Mouse (Mus musculus) telencephalon, adult 2 months (tissue): ENCODE data around the gene Tex46.

Experiments used
- DNase-seq: peaks from one replicate; pipeline ENCODE4 v3.0.0-alpha.2; 2011; ENCODE audit warnings: low read depth, low spot score

Tex46 gene

DNA sequence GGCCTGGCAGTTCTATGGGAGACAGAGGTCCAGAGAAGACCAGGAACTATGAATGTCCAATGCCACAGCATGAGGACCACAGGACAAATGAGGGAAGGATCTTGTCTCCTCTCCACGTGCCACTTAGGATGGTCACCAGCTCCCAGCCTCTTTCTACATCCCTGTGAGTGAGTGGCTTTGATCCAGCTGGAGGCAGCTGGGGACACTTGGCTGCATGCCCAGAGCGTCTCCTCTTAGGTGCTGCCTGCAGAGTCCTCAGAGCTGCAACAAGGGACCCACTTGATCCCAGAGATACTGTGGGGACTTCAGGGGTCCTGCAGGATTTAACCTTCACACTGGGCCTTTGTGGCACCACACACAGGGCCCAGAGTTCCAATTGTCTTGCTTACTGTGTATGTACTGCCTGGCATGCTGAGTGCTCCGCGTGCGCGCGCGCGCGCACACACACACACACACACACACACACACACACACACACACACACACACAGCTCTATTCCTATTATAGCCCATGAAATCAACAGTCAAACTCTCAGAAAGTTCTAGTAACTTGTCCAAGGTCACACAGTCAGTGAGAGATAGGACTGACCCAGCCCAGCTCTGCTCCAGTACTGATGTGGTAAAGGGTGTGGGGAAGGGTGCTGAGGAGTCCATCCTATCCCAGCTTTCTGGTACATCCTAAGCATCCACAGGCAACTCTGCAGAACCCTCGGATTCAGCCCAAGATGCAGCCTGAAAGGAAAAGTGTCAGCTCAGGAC is 21.2 kb downstream of the Tex46 start:
- DNase-seq = no peak

DNA sequence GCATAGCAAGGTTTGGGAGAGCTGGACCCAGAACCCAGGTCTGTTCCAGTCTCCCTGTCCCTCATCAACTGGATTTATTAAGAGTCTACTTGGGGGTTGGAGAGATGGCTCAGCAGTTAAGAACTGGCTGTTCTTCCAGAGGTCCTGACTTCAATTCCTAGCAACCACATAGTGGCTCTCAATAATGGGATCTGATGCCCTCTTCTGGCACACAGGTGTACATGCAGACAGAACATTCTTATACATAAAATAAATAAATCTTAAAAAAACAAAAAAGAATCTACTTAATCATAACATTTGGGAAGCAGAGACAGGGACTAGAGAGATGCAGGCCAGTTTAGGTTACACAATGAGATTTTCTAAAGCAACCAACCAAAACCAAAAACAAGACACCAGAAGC is 25.8 kb downstream of the Tex46 start:
- DNase-seq = no peak

DNA sequence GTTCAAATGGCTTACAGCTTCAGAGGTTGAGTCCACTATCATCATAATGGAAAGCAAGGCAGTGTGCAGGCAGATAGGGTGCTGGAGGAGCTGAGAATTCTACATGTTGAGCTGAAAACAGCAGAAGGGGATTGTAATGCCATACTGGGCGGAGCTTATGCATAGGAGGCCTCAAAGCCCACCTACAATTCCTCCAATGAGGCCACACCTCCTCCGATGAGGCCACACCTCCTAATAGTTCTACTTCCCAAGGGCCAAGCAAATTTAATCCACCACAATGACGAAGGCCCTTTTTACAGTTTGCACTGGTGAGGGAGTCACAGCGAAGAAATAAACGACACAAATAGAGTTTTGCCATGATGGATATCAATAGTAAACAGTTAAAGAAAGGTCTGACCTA is 26.3 kb downstream of the Tex46 start:
- DNase-seq = no peak

DNA sequence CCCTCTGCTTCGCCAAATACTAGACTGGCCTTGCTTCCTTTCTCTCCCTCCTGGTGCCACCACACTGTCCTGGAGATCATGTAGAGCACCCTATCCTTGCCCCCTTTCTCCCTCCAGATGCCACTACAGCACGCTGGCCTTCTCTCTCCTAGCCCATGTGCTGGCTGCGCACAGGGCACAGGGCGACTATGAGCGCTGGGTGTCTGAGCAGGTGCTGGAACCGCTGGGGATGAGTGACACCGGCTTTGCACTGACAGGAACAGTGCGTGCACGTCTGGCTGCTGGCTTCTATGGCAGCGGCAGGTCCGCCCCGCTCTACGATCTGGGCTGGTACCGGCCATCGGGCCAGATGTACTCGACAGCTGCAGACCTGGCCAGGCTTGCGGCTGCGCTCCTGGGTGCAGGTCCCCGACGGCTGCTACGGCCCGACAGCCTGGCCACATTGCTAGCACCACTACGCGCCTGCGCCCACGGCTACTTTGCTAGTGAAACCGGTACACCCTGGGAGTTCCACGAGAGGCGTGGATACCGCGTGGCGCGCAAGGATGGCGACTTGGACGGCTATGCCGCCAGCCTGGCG is 26.8 kb downstream of the Tex46 start:
- no peak for DNase-seq

DNA sequence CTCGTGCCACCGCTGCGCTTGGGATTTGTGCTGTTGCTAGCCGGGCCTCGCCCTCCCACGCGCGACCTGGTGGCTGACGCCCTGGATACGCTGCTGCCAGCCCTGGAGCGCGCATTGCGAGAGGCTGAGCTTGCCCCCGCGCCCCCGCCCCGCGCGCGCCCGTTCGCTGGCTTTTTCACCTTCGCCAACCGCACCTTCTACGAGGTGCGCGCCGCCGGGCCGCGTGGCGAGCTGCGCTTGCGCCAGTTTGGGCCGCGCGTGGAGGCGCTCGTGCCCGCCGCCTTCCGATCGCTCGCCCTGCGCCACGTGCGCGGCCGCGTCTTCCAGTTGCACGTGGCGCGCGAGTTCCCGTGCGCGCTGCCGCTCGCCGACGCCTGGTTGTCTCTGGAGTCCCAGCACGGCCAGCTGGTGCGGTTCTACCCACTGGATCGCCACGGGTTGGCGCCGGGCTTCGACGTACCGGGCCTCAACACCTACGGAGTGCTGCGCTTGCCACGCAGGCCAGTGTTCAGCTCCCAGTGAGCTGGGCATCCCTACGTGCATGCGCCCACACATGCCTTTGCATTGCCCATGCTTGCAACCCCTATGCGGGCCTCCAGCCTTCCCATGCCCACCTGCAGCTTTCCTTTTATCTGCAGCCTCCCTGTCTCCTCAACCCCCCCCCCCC is 27.5 kb downstream of the Tex46 start:
- peak; percentile 59 for DNase-seq

DNA sequence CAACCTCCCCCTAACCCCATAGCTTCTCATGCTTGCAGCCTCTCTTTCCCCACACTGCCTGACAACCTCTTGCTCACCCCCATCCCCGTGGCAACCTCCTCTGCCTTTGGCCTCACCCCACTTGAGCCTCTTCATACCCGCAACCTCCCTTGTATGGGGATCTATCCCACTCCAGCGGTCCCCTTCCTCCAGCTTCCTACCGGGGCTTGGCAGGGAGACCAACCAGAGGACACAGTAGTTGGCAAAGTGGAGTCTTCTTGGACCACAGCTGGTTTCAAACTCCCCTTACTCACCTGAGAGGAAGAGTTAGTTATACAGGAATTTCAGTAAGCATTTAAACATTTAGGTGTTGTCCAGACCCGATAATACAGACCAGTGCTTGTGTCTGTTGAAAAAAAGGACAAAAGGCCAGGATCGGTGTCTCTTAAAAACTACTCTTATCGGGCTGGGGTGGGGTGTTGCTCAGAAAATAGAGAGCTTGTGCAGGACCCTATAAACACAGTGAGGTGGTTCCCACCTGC is 28.1 kb downstream of the Tex46 start:
- DNase-seq = no peak

DNA sequence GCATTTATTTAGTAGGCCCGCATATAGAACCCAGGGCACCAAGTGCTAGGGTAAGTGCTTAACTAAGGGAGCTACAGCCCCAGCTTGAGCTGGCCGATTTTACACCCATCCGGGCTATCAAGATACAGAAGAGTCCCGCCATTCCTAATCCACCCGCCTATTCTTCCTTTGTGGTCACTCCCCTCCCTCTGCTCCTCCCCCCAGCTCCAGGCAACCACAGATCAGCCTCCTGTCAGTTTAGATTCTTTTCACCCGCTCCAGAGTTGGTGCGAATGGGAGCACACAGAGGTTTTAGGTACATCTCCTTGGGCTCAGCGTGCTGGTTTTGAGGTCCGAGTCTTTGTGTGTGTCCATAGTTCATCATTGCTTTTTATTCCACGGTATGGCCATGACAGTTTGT is 28.7 kb downstream of the Tex46 start:
- DNase-seq = no peak

DNA sequence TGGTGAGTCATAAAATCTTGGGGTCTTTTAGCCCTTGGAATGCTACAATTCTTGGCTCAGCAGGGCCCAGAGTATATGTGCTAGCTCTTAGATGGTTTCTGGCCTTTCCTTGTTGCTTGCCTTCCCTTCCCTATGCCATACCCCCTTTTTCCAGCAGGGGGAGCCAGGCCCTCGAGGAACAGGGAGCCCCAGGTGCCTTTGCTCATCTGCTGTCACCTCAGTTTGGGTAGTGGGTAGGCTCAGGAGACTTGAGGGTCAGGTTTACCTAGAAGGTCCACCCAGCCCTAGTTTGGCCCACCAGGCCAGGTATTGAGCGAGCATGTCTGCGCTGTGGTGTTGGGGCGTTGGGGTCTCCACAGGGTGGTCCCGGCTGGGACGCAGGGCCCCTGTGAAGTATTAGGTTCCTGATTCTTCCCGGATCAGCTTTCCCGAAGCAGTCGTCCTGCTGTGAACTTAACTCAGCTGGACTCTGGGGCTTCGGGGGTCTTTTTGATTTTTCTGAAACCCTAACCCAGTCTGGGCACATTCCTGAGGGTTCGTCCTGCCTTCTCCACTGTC is 38.8 kb downstream of the Tex46 start:
- DNase-seq = no peak

DNA sequence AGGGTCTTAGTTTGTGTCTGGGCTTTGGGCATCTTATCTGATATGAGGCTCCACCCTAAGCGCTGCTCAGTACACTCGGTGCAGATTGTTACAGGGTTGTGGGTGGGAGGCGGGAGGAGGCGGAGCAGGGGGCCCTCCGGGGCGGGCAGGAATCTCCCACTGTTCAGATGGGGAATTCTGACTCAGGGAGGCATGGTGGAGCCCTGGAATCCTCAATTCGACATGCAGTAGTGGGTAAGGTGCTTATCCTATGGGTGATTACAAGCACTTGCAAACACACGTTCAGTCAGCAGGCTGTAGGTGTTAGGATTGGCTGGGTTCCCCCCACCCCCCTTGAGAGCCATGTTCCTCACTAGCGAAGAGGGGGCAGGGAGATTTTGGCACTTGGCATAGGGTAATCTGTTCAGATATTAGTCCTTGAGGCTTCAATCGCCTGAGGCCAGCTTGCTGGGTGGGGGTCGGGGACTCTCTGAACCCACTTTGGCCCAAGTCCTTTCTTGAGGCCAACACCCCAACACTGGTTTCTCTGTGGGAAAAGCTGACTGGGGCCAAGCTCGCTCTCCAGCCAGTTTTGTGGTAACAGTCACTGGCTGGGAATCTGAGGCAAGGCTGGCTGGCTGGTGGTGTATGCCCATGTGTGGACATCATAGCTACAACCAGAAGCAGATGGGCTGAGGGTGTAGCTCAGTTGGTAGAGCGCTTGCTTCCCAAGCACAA is 39.4 kb downstream of the Tex46 start:
- DNase-seq = no peak

DNA sequence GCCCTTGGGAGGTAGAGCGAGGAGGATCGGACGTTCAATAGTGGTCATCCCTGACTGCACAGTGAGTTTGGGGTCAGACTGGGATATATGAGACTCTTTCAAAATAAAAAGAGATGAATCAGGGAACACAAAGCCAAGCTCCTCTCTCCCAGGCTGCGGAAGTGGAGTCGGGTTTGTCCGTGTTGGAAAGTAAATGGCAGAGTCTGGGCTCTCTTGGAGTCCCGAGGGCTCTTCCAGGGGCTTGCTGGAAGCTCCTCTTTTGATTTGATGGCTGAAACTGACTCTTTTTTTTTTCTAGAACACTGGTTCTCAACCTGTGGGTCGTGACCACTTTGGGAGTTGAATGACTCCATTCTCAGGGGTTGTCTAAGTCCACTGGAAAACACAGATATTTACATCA is 40.0 kb downstream of the Tex46 start:
- DNase-seq = no peak

DNA sequence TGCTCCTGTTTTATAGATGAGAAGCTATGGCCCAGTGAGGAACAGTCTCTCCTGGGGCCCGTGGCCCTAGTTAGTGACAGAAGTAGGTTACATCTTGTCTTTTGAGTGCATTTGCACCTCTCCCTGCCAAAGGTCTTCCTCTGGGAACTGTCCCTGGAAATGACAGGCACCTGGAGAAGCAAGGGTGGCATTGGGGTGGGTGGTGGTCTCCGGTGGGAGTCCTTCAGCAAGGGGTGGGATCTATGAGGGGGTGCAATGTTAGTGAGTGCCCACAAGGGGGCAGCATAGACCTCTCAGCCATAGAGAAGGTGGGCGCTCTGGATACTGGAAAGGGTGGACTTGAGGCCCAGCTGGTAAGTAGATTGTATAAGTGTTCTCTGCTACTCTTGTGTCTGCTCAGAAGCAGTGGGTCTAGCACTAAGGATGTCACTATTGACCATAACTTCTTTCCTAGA is 41.1 kb downstream of the Tex46 start:
- no peak for DNase-seq

DNA sequence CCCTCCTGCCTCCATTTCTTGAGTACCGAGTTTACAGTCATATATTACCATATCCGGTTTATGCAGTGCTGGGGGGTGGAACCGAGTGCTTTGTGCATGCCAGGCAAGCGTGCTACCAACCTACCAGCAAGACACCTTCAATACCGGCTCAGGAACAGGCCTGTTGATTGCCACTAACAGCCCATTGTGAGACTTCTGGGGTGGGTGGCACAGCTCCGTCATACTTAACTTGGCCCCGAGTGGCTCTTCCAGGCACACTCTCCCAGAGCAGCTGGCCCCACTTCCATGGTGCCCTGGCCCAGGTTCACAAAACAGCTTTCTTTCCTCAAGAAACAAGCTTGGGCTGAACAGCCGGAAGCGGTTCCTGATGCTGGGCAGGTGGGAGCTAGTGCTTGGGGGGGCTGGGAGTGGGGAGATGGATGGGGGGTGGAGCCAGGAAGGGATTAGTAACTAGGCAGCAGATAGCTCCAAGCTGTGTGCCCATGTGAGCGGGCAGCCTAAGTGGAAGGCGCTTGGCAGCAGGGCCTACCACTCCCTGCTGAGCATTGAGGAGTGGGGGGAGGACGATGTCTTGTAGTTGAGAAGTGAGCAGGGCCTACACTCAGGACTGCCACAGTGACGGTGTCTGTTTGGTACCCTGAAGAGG is 41.8 kb downstream of the Tex46 start:
- no peak for DNase-seq

DNA sequence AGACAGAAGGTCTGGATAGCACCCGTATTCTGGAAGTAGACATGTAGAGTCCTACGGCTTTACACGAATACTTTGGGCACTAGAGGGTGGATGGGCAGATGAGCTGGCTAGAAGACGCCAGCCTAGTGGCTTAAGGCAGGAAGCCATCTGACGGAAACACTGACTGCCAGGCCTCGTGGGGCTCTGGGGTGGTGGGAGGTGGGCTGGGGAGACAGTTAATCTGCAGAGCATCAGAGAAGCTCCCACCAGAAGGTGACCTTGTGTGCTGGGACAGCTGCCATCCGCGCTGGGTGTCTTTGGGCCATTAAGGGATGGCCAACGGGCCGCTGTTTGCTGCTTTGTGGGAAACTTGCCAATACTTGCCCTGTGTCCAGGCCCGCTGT is 42.3 kb downstream of the Tex46 start:
- no peak for DNase-seq

DNA sequence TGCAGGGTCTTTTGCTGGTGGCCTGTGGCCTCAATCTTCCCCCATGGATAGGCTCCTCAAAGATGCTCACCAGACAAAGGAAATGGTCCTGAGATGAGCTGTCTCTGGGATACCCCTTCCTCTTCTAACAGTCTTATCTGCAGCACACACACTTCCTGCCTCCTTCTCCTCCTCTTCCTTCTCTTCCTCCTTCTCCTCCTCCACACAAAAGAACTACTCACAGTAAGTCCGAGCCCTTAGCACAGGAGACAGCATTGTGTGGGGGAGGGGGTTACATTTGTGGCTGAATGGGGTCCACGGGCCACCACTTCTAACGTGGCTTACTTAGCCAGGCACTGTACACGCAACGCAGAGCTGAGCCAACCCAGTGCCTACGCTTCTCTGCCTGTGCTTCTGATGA is 42.8 kb downstream of the Tex46 start:
- no peak for DNase-seq

DNA sequence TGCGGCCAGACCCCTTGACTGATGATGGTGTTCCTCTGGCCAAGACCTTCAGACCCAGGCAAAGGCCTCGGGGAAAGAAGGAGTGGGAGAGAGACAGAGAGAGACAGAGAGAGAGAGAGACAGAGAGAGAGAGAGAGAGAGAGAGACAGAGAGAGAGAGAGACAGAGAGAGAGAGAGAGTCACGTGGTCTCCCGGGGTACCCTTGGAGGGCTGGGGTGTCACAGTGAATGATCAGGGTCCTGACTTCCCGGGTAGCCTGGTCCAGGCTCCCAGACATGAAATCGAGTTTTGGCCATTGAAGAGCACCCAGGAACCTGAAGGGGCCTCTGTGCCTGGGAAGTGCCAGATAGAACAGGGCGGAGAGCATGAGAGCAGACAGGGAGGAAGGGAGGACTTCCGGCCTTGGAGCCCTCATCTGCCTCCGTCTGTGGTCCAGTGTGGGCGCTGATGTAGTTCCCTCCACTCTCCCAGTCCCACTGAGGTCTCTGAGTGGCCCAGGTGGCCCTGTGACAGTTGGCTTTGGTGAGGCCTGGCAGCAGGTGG is 43.5 kb downstream of the Tex46 start:
- DNase-seq = no peak

DNA sequence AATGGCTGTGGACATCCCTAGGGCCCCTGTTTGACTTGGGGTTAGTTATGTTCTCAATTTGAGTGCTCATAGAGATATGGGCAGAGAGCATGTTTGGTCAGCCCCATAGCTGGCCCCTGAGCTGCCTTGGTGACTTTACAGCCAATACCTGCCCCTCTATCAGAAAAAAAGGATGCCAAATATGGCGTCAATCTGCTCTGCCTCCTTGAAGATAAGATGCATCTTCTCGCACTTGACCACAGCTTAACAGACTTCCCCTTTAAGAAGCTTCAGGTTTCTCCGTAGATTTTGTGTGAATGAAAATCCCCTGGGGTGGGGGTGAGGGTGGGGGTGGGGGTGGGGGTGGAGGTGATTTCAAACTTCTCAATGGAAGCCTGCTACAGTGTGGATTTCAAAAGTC is 47.7 kb downstream of the Tex46 start:
- no peak for DNase-seq
